Mouse (Mus musculus): ENCODE measurements around the gene Brd9. TPM values are rescaled to one million over a fixed set of nuclear protein-coding genes. Genes with fewer than 3 reads are reported as not detected.

The Brd9 gene
- 37.4 and 38.7 TPM in 2 replicates for polyA plus RNA-seq (2015; fragmentation: Nextera tagmentation; extraction: Ambion mirVana)

DNA sequence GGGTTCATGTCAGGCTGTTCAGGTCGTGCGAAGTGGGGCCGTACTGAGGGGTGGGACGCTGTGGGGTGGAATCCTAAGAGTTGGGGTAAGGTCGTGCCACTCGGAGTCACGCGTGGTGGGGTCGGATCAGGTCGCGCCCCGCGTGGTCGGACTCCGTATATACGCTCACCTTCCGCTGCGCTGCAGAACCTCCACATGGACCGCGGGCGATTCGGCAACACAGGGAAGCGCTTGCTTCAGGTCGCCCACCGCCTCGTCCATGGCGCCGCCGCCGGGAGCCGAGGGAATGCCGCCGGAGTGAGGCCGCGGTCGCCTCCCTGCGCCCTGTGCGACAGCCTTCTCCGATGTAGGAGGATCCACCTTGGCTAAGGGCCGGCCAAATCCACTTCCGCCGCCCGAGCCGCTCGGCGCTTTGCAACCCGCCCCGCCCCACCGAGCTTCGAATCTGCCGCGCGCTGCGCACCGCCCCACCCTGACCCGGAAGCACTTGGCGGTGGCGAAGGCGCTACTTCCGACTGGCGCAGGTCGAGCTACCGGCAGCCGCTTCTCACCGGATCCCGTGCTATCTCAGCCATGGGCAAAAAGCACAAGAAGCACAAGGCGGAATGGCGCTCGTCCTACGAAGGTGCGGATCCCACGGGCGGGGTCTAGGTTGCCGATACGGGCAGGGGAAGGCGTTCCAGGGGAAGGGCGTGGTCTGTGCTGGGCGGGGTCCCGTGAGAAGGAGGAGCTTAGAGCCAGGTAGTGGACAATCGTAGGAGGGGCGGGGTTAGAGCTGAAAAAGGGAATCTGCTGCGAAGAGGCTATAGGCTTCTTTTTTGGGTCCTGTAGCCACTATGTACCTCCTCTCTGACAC, at the start of gene Brd9, which contains the start of gene Trip13:
TSS of gene Brd9 (plus strand) at position 491 of the 856 bp plus-strand sequence.
TSS of gene Trip13 (minus strand) at position 464 of the 856 bp plus-strand sequence.
- Histone ChIP-seq H3K4me1 (peaks cover 16% of the 10 kb centered on the region), H3K27me3 (replicated peaks) (no peaks in the 10 kb centered on the region), H3K4me2 (peak within 1 kb of the TSS; percentile 79), H3K4me3 (peak within 1 kb of the TSS; percentile 79), H3K9ac (peak within 1 kb of the TSS; percentile 85), H3K9me3 (no peaks in the 10 kb centered on the region), H3K36me3 (peaks cover 63% of the 10 kb centered on the region), H3K27ac (replicated peaks) (peak within 1 kb of the TSS; percentile 80)
- under 1% methylated on average over 82 of the region's 82 CpGs for WGBS
- ATAC-seq (ENCODE audit: extremely low read depth, insufficient number of reproducible peaks, low FRiP score, low TSS enrichment) = peak; percentile 91

- Histone ChIP-seq H3K36me3 (no peaks in the 10 kb centered on the region), H3K4me2 (no peak overlapping the region), H3K27ac (replicated peaks) (peak overlapping the region; percentile 50; the same call in 1 of the 2 replicates), H3K9me3 (no peaks in the 10 kb centered on the region), H3K4me1 (peaks cover 21% of the 10 kb centered on the region), H3K9ac (no peak overlapping the region), H3K27me3 (replicated peaks) (no peaks in the 10 kb centered on the region), H3K4me3 (no peak overlapping the region)
- 26% methylated on average over 6 of the region's 6 CpGs for WGBS
- no peak for ATAC-seq (ENCODE audit: extremely low read depth, insufficient number of reproducible peaks, low FRiP score, low TSS enrichment)
Observed at GRCm38 (mm10) chr13:73892493-73893178, 45.0 kb upstream of the Brd9 start.

GRCm38 (mm10) chr13:73897561-73897960, 40.0 kb upstream of the Brd9 start:
- Histone ChIP-seq H3K9ac (no peak overlapping the region), H3K4me1 (peaks cover 9% of the 10 kb centered on the region), H3K27me3 (replicated peaks) (no peaks in the 10 kb centered on the region), H3K27ac (replicated peaks) (no peak overlapping the region), H3K36me3 (no peaks in the 10 kb centered on the region), H3K9me3 (no peaks in the 10 kb centered on the region), H3K4me2 (no peak overlapping the region), H3K4me3 (no peak overlapping the region)
- 79% methylated on average over 3 of the region's 3 CpGs for WGBS
- no peak for ATAC-seq (ENCODE audit: extremely low read depth, insufficient number of reproducible peaks, low FRiP score, low TSS enrichment)

- Histone ChIP-seq H3K4me2 (no peak overlapping the region), H3K27ac (replicated peaks) (no peak overlapping the region), H3K27me3 (replicated peaks) (no peaks in the 10 kb centered on the region), H3K4me3 (no peak overlapping the region), H3K4me1 (no peaks in the 10 kb centered on the region), H3K9ac (no peak overlapping the region), H3K36me3 (peaks cover 11% of the 10 kb centered on the region), H3K9me3 (no peaks in the 10 kb centered on the region)
- no peak for ATAC-seq (ENCODE audit: extremely low read depth, insufficient number of reproducible peaks, low FRiP score, low TSS enrichment)
- 78% methylated on average over 5 of the region's 5 CpGs for WGBS
Observed at GRCm38 (mm10) chr13:73907136-73907535, 30.5 kb upstream of the Brd9 start.

GRCm38 (mm10) chr13:73907683-73908412, 29.8 kb upstream of the Brd9 start:
- Histone ChIP-seq H3K9me3 (no peaks in the 10 kb centered on the region), H3K36me3 (peaks cover 16% of the 10 kb centered on the region), H3K27me3 (replicated peaks) (no peaks in the 10 kb centered on the region), H3K27ac (replicated peaks) (no peak overlapping the region), H3K4me2 (no peak overlapping the region), H3K4me3 (no peak overlapping the region), H3K9ac (no peak overlapping the region), H3K4me1 (no peaks in the 10 kb centered on the region)
- ATAC-seq (ENCODE audit: extremely low read depth, insufficient number of reproducible peaks, low FRiP score, low TSS enrichment) = no peak; the same call in 1 of the 2 replicates
- 61% methylated on average over 2 of the region's 2 CpGs for WGBS

DNA sequence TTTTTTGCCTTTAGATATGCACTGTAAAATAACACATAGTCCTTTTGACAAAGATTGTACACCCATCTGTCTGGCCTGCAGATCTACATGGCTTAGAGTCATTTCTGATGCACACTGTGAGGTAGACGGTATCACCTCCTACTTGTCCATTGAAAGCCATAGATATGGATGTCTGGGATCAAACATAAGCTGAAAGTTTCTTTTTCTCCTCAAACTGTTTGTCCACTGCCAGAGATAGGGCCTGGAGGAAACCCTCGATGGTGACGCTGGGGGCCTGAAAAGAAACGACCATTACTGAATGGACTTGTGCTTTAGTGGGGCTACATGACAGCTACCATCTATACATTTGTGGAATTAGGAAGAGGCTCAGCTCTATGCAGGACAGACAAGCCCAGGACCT, 24.5 kb upstream of the Brd9 start:
- Histone ChIP-seq H3K9me3 (no peaks in the 10 kb centered on the region), H3K4me1 (no peaks in the 10 kb centered on the region), H3K4me2 (no peak overlapping the region), H3K27me3 (replicated peaks) (no peaks in the 10 kb centered on the region), H3K27ac (replicated peaks) (no peak overlapping the region), H3K4me3 (no peak overlapping the region), H3K36me3 (peaks cover 65% of the 10 kb centered on the region), H3K9ac (no peak overlapping the region)
- 89% methylated on average over 4 of the region's 4 CpGs for WGBS
- ATAC-seq (ENCODE audit: extremely low read depth, insufficient number of reproducible peaks, low FRiP score, low TSS enrichment) = no peak

DNA sequence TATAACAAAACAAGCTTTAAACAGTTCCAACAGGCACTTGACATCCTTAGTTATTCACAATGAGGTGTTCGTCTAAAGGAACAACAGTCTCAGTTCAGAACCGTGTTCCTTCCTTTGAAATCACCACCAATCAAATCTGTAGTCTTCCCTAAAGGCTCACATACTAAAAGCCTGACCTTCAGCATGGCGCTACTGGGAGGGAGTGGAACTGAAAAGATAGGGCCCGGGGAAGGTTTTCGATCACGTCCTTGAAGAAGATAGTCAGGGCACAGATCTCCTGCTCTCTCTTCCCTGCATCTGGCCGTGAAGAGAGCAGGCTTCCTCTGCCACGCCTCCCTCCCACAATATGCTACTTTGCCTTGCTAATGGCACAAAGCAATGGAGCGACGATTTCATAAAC, 5.4 kb upstream of the Brd9 start:
- Histone ChIP-seq H3K27me3 (replicated peaks) (no peaks in the 10 kb centered on the region), H3K9ac (0 out of 2 replicates have a peak overlapping the region, but pooled peaks have one; percentile 21), H3K4me3 (no peak overlapping the region), H3K27ac (replicated peaks) (no peak overlapping the region), H3K9me3 (no peaks in the 10 kb centered on the region), H3K4me1 (peaks cover 8% of the 10 kb centered on the region), H3K36me3 (peaks cover 77% of the 10 kb centered on the region), H3K4me2 (no peak overlapping the region)
- ATAC-seq (ENCODE audit: extremely low read depth, insufficient number of reproducible peaks, low FRiP score, low TSS enrichment) = no peak
- WGBS = 84% methylated on average over 10 of the region's 10 CpGs

- H3K36me3 ChIP-seq = peaks cover 63% of the 10 kb centered on the region
Observed at GRCm38 (mm10) chr13:73936938-73937320, 682 bp upstream of the Brd9 start.

DNA sequence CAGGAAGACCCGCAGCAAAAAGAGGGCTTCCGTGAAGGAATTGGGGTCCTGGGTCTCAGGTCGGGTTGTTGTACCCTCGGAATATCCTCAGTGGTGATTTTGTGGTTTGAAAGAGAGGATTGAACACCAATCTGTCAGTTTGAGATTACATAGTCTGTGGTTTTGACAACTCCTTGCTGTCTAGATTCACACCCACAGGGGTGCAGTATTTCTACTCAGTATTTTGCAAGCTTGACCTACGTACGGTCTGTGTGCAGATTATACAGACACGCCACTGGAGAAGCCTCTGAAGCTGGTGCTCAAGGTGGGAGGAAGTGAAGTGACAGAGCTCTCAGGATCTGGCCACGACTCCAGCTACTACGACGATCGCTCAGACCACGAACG, 558 bp downstream of the Brd9 start:
- H3K27ac ChIP-seq (replicated peaks) = peak overlapping the region; percentile 80
- H3K4me3 ChIP-seq = peak overlapping the region; percentile 79
- peaks cover 63% of the 10 kb centered on the region for H3K36me3 ChIP-seq
- peak overlapping the region; percentile 79 for H3K4me2 ChIP-seq
- H3K27me3 ChIP-seq (replicated peaks) = no peaks in the 10 kb centered on the region
- 32% methylated on average over 13 of the region's 13 CpGs for WGBS
- H3K9me3 ChIP-seq = no peaks in the 10 kb centered on the region
- H3K9ac ChIP-seq = peak overlapping the region; percentile 85
- peaks cover 16% of the 10 kb centered on the region for H3K4me1 ChIP-seq
- no peak for ATAC-seq (ENCODE audit: extremely low read depth, insufficient number of reproducible peaks, low FRiP score, low TSS enrichment)

More at GRCm38 (mm10) chr13:73936938-73937320, 682 bp upstream of the Brd9 start:
- Histone ChIP-seq H3K27me3 (replicated peaks) (no peaks in the 10 kb centered on the region), H3K9ac (peak overlapping the region; percentile 85), H3K4me1 (peaks cover 16% of the 10 kb centered on the region), H3K4me3 (peak overlapping the region; percentile 79), H3K9me3 (no peaks in the 10 kb centered on the region), H3K4me2 (peak overlapping the region; percentile 79), H3K27ac (replicated peaks) (0 out of 2 replicates have a peak overlapping the region, but pooled peaks have one; percentile 80)
- peak; percentile 26; the same call in 1 of the 2 replicates for ATAC-seq (ENCODE audit: extremely low read depth, insufficient number of reproducible peaks, low FRiP score, low TSS enrichment)
- WGBS = 14% methylated on average over 5 of the region's 5 CpGs

- no peak for ATAC-seq (ENCODE audit: extremely low read depth, insufficient number of reproducible peaks, low FRiP score, low TSS enrichment)
- Histone ChIP-seq H3K27me3 (replicated peaks) (no peaks in the 10 kb centered on the region), H3K9ac (no peak overlapping the region), H3K4me2 (peak overlapping the region; percentile 79; the same call in 1 of the 2 replicates), H3K4me1 (peaks cover 16% of the 10 kb centered on the region), H3K36me3 (peaks cover 71% of the 10 kb centered on the region), H3K4me3 (no peak overlapping the region), H3K27ac (replicated peaks) (no peak overlapping the region), H3K9me3 (no peaks in the 10 kb centered on the region)
- 89% methylated on average over 5 of the region's 5 CpGs for WGBS
Observed at GRCm38 (mm10) chr13:73939101-73939500, 1.5 kb downstream of the Brd9 start.

GRCm38 (mm10) chr13:73944606-73945005, 7.0 kb downstream of the Brd9 start:
- 89% methylated on average over 9 of the region's 9 CpGs for WGBS
- Histone ChIP-seq H3K4me3 (no peak overlapping the region), H3K27ac (replicated peaks) (no peak overlapping the region), H3K4me2 (no peak overlapping the region), H3K36me3 (peaks cover 99% of the 10 kb centered on the region), H3K9me3 (no peaks in the 10 kb centered on the region), H3K4me1 (no peaks in the 10 kb centered on the region), H3K27me3 (replicated peaks) (no peaks in the 10 kb centered on the region), H3K9ac (no peak overlapping the region)
- no peak for ATAC-seq (ENCODE audit: extremely low read depth, insufficient number of reproducible peaks, low FRiP score, low TSS enrichment)
